Mouse (Mus musculus) cerebellum, postnatal 36 days (tissue): ENCODE measurements around the gene Slc7a8.

Experiments
- DNase-seq, 2 experiments: peaks; one replicate each; pipeline ENCODE4 v3.0.0; 2021 to 2022; ENCODE audit warnings: mixed read lengths in 2 of 2

The Slc7a8 gene

GRCm38 (mm10) chr14:54780084-54780483 lies 1.7 kb downstream of the Slc7a8 start:
- peak in 1 of 2 experiments; percentile 32 for DNase-seq

GRCm38 (mm10) chr14:54777893-54778292 lies 3.9 kb downstream of the Slc7a8 start:
- peak in 1 of 2 experiments; percentile 6 for DNase-seq

- DNase-seq = peak in 1 of 2 experiments; percentile 5
Observed at GRCm38 (mm10) chr14:54776768-54777167, 5.0 kb downstream of the Slc7a8 start.

DNA sequence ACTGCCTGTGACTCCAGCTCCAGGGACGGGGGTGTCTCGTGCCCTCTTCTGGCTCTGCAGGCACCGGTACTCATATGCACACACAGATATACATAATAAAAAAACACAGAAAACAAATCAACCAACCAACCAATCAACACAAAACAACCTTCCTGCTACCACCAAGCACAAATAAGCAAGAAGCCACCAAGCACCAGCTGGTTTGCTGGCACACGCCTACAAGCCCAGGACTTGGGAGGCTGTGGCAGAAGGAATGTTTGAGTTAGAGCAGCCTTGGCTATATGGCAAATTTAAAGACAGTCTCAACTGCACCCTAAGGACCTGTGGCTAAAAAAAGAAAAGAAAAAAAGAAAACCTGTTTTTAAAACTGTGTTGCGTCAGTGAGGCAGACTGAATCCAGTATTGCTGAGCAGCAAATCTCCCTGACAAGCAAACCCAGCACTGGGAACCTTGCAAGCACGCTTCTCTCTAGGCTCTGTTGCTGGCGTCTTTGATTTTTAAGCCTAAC lies 6.2 kb downstream of the Slc7a8 start:
- peak; percentile 42 to 53 for DNase-seq

DNA sequence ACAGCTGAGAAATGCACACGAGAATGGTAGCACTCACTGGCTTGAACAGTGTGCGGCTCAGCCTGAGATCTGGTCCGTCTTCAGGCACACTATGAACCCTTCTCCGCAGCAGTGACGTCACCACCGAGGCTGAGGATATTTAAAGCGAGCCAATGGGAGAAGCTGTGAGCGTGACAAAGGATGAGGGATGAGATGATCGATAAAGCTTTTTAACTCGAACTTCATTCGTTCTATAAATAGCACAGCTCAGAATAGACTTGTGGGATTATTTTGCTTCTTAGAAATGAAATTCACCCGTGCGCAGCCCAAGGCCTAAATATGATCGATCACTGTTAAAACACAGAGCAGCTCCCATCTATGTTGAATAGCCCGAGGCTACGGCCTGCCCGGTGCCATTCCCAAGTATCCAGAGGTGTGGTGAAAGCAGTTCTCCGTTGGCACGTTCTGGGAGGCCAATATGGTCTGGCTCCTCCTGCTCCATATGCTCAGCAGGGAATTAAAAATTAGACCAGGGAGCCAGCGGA lies 9.4 kb downstream of the Slc7a8 start:
- peak; percentile 48 to 54 for DNase-seq

GRCm38 (mm10) chr14:54770373-54770772 lies 11.4 kb downstream of the Slc7a8 start:
- DNase-seq = no peak

GRCm38 (mm10) chr14:54769068-54769425 lies 12.7 kb downstream of the Slc7a8 start:
- DNase-seq = peak in 1 of 2 experiments; percentile 33

DNA sequence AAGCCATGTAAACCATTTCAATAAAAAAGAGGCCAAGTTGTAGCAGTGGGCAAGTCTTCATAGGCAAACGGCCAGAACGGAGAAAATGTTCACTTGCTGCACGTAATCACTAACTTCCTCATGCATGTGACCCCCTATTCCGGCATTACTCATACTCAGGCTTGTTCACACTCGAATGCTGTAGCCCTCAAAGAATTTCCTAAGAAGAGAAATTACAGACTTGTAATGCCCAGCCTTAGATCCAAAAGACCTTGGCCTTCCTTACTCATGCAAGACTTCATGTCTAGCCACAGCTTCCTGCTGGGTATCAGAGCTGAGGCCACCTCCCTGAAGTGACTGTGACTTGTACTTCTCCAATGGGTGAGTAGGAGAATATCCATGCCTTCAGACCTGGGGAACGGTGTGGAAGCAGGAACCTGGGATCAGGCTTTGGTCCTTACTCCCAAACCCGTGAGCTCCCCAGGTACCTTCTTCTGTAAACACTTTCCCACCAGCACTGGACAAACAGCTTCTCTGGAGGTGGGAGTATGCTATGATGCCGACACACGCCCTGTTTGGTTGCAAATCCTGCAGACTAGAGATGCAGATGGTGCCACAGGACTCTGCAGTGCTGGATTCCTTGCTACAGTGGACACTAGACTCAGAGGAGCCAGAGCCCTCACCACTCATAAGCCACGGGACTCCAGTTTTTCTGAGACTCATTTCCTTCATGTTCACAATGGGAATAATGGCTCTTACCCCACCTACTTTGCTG lies 13.3 kb downstream of the Slc7a8 start:
- peak in 1 of 2 experiments; percentile 28 for DNase-seq

DNA sequence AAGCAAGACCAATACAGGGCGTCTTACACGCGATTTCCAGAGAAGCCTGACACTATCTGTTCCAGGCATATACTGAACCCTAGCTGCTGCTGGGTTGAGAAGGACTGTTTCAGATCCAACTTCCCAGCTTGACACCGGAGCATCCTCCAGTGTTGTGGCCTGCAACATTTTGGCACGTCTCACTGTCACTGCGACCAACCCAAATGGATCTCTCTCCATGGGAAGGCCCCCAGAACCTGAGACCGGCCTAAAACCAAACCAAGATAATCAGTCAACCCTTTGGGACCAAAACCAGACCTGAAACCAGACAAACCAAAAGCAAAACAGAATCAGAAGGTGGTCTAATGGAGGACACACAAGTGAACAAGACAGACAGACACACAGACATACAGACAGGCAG lies 14.8 kb downstream of the Slc7a8 start:
- peak; percentile 33 to 43 for DNase-seq

DNA sequence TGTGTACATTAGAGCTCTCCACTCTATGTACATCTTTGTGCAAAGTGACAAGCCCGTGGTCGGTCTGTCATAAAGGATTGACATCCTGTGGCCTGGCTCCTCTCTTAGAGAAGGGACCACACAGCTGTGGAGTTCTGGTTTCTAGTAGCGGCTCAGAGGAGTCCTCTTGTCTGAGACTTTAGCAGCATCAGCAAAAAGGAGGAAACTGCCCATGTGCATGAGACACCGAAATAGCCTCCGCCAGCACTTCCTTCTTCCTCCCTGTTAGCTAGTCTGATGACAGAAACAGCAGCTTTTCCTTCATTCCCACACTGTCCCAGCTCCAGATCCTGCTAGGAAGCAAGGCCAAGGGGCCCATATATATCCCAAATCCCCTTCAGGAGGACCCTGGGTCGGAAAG lies 25.4 kb downstream of the Slc7a8 start:
- DNase-seq = no peak

DNA sequence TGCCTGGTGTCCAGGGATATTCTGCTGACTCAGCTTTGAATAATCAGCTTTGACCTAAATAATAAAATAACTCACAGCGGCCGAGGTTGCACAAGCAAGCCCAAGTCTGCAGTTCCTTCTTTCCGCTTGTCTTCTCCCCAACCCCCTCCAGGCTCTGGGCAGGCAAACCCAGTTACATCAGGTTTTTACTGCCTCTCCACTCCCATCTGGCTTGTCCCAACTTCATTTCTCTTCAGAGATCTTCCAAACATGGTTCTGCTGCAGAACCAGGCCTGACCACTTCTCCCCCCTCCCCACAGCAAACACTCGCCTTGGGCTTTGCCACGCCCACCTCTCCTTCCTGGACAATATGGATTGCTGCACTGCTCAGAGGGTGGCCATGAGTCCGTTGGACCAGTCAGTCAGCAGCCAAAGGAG lies 27.1 kb downstream of the Slc7a8 start:
- peak in 1 of 2 experiments; percentile 29 for DNase-seq

DNA sequence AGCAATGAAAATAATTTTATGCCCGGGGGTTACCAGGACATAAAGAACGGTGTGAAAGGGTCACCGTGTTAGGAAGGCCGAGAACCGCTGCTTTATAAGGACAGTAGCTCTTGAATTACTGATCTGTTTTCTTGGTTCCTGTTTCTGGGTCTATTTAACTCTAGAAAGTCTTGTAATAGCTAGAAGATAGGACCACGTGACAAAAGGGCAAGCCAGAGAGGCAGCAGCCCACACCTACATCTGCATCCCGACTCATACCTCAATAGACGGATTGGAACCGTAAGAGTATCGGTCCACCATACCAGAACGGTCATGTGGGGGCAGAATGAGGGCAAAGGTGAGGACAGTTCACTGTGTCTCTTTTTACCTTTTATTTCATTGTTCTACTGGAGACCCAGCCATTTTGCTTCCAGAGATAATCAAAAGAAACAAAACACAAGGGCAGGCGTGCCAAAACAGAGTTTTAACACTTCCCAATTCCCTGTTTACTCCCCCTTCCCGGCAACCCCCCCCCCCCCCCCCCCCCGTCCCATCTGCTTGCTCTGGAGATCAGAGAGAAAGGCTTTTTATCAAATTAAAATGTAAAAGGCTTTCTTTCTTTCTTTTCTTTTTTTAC lies 27.7 kb downstream of the Slc7a8 start:
- no peak for DNase-seq

- DNase-seq = no peak
Observed at GRCm38 (mm10) chr14:54752938-54753337, 28.8 kb downstream of the Slc7a8 start.

DNA sequence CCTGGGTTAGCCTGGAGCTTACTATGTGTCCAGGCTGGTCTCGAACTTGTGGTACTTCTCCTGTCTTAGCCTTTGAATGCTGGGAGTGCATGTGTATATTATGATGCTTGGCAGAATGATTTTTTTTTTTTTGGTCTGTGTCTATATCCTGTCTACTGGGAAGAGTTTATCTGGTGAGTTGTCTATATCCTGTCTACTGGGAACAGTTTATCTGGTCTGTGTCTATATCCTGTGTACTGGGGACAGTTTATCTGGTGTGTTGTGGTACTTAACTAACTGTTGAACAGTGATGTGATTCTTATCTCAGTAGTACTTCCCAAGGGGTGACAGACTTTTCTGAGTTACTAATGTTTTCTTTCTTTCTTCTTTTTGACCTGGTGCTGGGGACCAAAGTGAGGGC lies 30.0 kb downstream of the Slc7a8 start:
- no peak for DNase-seq

- DNase-seq = no peak
Observed at GRCm38 (mm10) chr14:54749238-54749637, 32.5 kb downstream of the Slc7a8 start.

GRCm38 (mm10) chr14:54747942-54748917 lies 33.5 kb downstream of the Slc7a8 start:
- peak; percentile 92 to 96 for DNase-seq

DNA sequence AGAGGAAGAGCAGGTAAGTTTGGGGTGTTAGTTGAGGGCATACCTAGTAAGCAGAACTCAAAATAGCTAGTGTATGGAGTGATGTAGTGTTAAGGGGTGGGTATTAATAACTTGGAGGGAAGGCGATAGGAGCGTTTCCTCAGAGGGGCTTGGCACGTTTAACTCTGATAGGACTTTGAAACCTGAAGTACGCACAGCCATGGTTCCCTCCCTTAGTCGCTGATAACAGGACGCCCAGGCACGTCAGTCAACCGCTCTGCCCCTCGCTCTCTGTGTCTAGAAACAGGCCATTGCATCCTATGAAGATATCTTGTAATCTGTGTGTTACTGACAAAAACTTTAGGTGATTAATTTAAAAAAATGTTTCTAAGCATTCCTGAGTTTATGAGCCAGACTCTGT lies 35.7 kb downstream of the Slc7a8 start:
- no peak for DNase-seq

GRCm38 (mm10) chr14:54744473-54744872 lies 37.3 kb downstream of the Slc7a8 start:
- no peak for DNase-seq

DNA sequence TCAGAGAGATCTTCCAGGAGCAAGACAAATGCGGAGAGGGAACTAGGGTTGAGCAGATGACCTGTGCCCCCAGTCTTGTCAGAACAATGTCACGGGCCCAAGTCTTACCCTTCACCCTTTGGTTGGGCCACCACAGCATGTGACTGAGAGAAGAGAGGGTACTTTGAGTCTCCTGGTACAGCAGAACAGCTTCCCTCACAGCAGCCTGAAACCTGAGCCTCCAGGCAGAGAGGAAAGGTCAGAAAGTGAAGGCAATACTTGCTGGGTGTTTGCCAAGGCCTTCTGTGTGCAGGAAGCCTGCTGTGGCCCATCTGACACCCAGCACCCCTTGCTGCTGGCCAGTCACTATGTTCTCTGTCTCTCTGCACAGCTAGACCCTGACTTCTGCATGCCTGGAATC lies 39.4 kb downstream of the Slc7a8 start:
- no peak for DNase-seq

GRCm38 (mm10) chr14:54741721-54742120 lies 40.0 kb downstream of the Slc7a8 start:
- DNase-seq = no peak

- peak; percentile 44 to 52 for DNase-seq
Observed at GRCm38 (mm10) chr14:54737634-54738033, 44.1 kb downstream of the Slc7a8 start.
